Mouse (Mus musculus) frontal cortex, postnatal 36 days (tissue): ENCODE measurements at regions not wholly inside any gene's neighbourhood (a gene's known extent, or its start where the extent isn't known, plus 50 kb on each side); places are given as distances from the start of the nearest gene placed in this dataset.
"Not testable (repeated sequence)": the region's sequence is repeated elsewhere in the genome, so short reads cannot be mapped to it uniquely, and the experiment has no call there.

Experiments
- DNase-seq, 2 experiments: peaks; one replicate each; pipeline ENCODE4 v3.0.0; 2022; ENCODE audit warnings: low spot score in 2 of 2

- peak; percentile 21 to 46 for DNase-seq
Measured at GRCm38 (mm10) chr14:37571971-37572370, 436.9 kb upstream of the Ghitm start.

GRCm38 (mm10) chr14:37558258-37558657 lies 423.2 kb upstream of the Ghitm start:
- no peak for DNase-seq

GRCm38 (mm10) chr14:37523616-37524015 lies 388.5 kb upstream of the Ghitm start:
- no peak for DNase-seq

- DNase-seq: not testable (repeated sequence)
Measured at GRCm38 (mm10) chr14:37520631-37521030, 385.6 kb upstream of the Ghitm start.

- DNase-seq: no peak
Measured at GRCm38 (mm10) chr14:37505314-37505713, 370.2 kb upstream of the Ghitm start.

- no peak for DNase-seq
Measured at GRCm38 (mm10) chr14:37490711-37491110, 355.6 kb upstream of the Ghitm start.

- DNase-seq: no peak
Measured at GRCm38 (mm10) chr14:37485292-37485691, 350.2 kb upstream of the Ghitm start.

- no peak for DNase-seq
Measured at GRCm38 (mm10) chr14:37477599-37477998, 342.5 kb upstream of the Ghitm start.

GRCm38 (mm10) chr14:37468711-37469110 lies 333.6 kb upstream of the Ghitm start:
- DNase-seq: peak; percentile 5 to 40

- no peak for DNase-seq
Measured at GRCm38 (mm10) chr14:37440874-37441273, 305.8 kb upstream of the Ghitm start.

- peak; percentile 1 to 19 for DNase-seq
Measured at GRCm38 (mm10) chr14:37430656-37431055, 295.6 kb upstream of the Ghitm start.

GRCm38 (mm10) chr14:37425506-37425905 lies 290.4 kb upstream of the Ghitm start:
- DNase-seq: peak in 1 of 2 experiments; percentile 2

GRCm38 (mm10) chr14:37421566-37421965 lies 286.5 kb upstream of the Ghitm start:
- DNase-seq: no peak

- DNase-seq: not testable (repeated sequence)
Measured at GRCm38 (mm10) chr14:37412583-37412982, 277.5 kb upstream of the Ghitm start.

- DNase-seq: no peak
Measured at GRCm38 (mm10) chr14:37371972-37372371, 236.9 kb upstream of the Ghitm start.

GRCm38 (mm10) chr14:37361896-37362295 lies 226.8 kb upstream of the Ghitm start:
- no peak for DNase-seq

GRCm38 (mm10) chr14:37355968-37356704 lies 221.1 kb upstream of the Ghitm start:
- peak; percentile 88 to 91 for DNase-seq

GRCm38 (mm10) chr14:37323392-37323791 lies 188.3 kb upstream of the Ghitm start:
- DNase-seq: no peak

- DNase-seq: peak; percentile 30 to 37
Measured at GRCm38 (mm10) chr14:37315239-37315895, 180.3 kb upstream of the Ghitm start.

GRCm38 (mm10) chr14:37313906-37314305 lies 178.8 kb upstream of the Ghitm start:
- DNase-seq: peak; percentile 30 to 48

GRCm38 (mm10) chr14:37312887-37313286 lies 177.8 kb upstream of the Ghitm start:
- DNase-seq: no peak

GRCm38 (mm10) chr14:37306622-37307274 lies 171.7 kb upstream of the Ghitm start:
- no peak for DNase-seq

GRCm38 (mm10) chr14:37298631-37299030 lies 163.6 kb upstream of the Ghitm start:
- DNase-seq: no peak
